Mouse (Mus musculus) forebrain, postnatal 0 days (tissue): ENCODE measurements around the gene Tmed10. TPM values are rescaled to one million over a fixed set of nuclear protein-coding genes. Genes with fewer than 3 reads are reported as not detected.

Experiments used
- ATAC-seq: fragments of 200-750 bp; cut with Nextera tagmentation; 2 replicates; pipeline ENCODE4 v1.8.0; 2017; ENCODE audit warnings: mild to moderate bottlenecking, moderate library complexity
- DNase-seq: peaks from one replicate; pipeline ENCODE4 v3.0.0-alpha.2; 2015
- H3K27ac ChIP-seq: fragments of 300-500 bp; sonication (generic); 2 replicates; pipeline ENCODE4 v1.5.1; 2014; ENCODE audit warnings: low read depth, mild to moderate bottlenecking, antibody characterized with exemption, low read length, moderate library complexity, mixed read lengths
- H3K27me3 ChIP-seq: fragments of 300-500 bp; sonication (generic); 2 replicates; pipeline ENCODE4 v1.6.1; 2014; ENCODE audit warnings: mild to moderate bottlenecking, low read length, mixed read lengths; ENCODE audit not compliant: insufficient read depth
- H3K36me3 ChIP-seq: fragments of 300-500 bp; sonication (generic); 2 replicates; pipeline ENCODE4 v1.6.1; 2014; ENCODE audit warnings: mild to moderate bottlenecking, moderate library complexity; ENCODE audit not compliant: insufficient read depth
- H3K4me1 ChIP-seq: fragments of 300-500 bp; sonication (generic); 2 replicates; pipeline ENCODE4 v1.6.1; 2014; ENCODE audit warnings: antibody characterized with exemption; ENCODE audit not compliant: insufficient read depth
- H3K4me2 ChIP-seq: fragments of 300-500 bp; sonication (generic); 2 replicates; pipeline ENCODE4 v1.6.1; 2014; ENCODE audit warnings: low read depth, mild to moderate bottlenecking, moderate library complexity
- H3K4me3 ChIP-seq: fragments of 300-500 bp; sonication (generic); 2 replicates; pipeline ENCODE4 v1.5.1; 2014; ENCODE audit warnings: low read depth, low read length, mixed read lengths
- H3K9ac ChIP-seq: fragments of 300-500 bp; sonication (generic); 2 replicates; pipeline ENCODE4 v1.6.1; 2014; ENCODE audit warnings: mild to moderate bottlenecking
- H3K9me3 ChIP-seq: fragments of 300-500 bp; sonication (generic); 2 replicates; pipeline ENCODE4 v1.6.1; 2016; ENCODE audit warnings: low read length
- CTCF ChIP-seq: sonication (generic); IDR thresholded peaks from 2 replicates; pipeline ENCODE4 v1.5.1; 2016; ENCODE audit warnings: antibody characterized with exemption, control low read depth, low read depth
- WGBS: fragments of 180-500 bp; shearing (Covaris S2); extraction: QIAGEN DNeasy Blood & Tissue Kit; methylation state at CpG from one replicate; pipeline ENCODE4 v1.1.7; 2014; 5-methylcytosine and 5-hydroxymethylcytosine counted together
- polyA plus RNA-seq: library from polyadenylated mRNA; unstranded; fragments of >200 nt; fragmentation: Nextera tagmentation; extraction: Ambion mirVana; gene quantifications from 2 replicates; pipeline ENCODE4 v1.2.1, GENCODE M21; 2015
- total RNA-seq: library from RNA; depleted of rRNA; stranded (reverse); fragments of >200 nt; gene quantifications from 2 replicates; pipeline ENCODE4 v1.2.3, GENCODE M21; 2014

Tmed10 gene
- total and polyA plus RNA-seq, 2 experiments from 2014 or later = 59.2 to 167 TPM

- H3K9me3 ChIP-seq = no peaks in the 10 kb centered on the region
- no peak overlapping the region for H3K4me2 ChIP-seq
- no peaks in the 10 kb centered on the region for H3K4me1 ChIP-seq
- no peak for TF ChIP-seq CTCF
- DNase-seq = no peak
- peaks cover 4% of the 10 kb centered on the region for H3K36me3 ChIP-seq
- ATAC-seq = no peak
- H3K27me3 ChIP-seq = no peaks in the 10 kb centered on the region
- no peak overlapping the region for H3K4me3 ChIP-seq
- H3K9ac ChIP-seq = no peak overlapping the region
- WGBS = 85% methylated on average over 3 of the region's 3 CpGs
- H3K27ac ChIP-seq = no peak overlapping the region
Measured at GRCm38 (mm10) chr12:85354061-85354460, 20.6 kb downstream of the Tmed10 start.

GRCm38 (mm10) chr12:85350407-85351232, 24.0 kb downstream of the Tmed10 start:
- WGBS = 31% methylated on average over 10 of the region's 10 CpGs
- H3K4me1 ChIP-seq = no peaks in the 10 kb centered on the region
- no peak overlapping the region for H3K4me3 ChIP-seq
- DNase-seq (peak; percentile 66), ATAC-seq (peak; percentile 90)
- H3K36me3 ChIP-seq = peaks cover 13% of the 10 kb centered on the region
- no peak for TF ChIP-seq CTCF
- no peak overlapping the region for H3K4me2 ChIP-seq
- H3K27me3 ChIP-seq = no peaks in the 10 kb centered on the region
- peak overlapping the region; percentile 22 for H3K27ac ChIP-seq
- no peaks in the 10 kb centered on the region for H3K9me3 ChIP-seq
- H3K9ac ChIP-seq = no peak overlapping the region

- no peak overlapping the region for H3K4me2 ChIP-seq
- no peaks in the 10 kb centered on the region for H3K4me1 ChIP-seq
- no peaks in the 10 kb centered on the region for H3K27me3 ChIP-seq
- H3K36me3 ChIP-seq = peaks cover 18% of the 10 kb centered on the region
- no peaks in the 10 kb centered on the region for H3K9me3 ChIP-seq
- DNase-seq (no peak), ATAC-seq (no peak)
- no peak overlapping the region for H3K4me3 ChIP-seq
- no peak for TF ChIP-seq CTCF
- WGBS = 86% methylated on average over 6 of the region's 6 CpGs
- no peak overlapping the region for H3K9ac ChIP-seq
- H3K27ac ChIP-seq = no peak overlapping the region
Measured at GRCm38 (mm10) chr12:85348338-85348737, 26.3 kb downstream of the Tmed10 start.

GRCm38 (mm10) chr12:85347196-85347595, 27.5 kb downstream of the Tmed10 start:
- H3K9ac ChIP-seq = no peak overlapping the region
- no peak for TF ChIP-seq CTCF
- H3K4me1 ChIP-seq = no peaks in the 10 kb centered on the region
- H3K4me2 ChIP-seq = no peak overlapping the region
- DNase-seq (no peak), ATAC-seq (no peak)
- H3K27ac ChIP-seq = no peak overlapping the region
- no peak overlapping the region for H3K4me3 ChIP-seq
- WGBS = 74% methylated on average over 3 of the region's 3 CpGs
- H3K36me3 ChIP-seq = peaks cover 16% of the 10 kb centered on the region
- H3K9me3 ChIP-seq = no peaks in the 10 kb centered on the region
- H3K27me3 ChIP-seq = no peaks in the 10 kb centered on the region

GRCm38 (mm10) chr12:85346374-85346773, 28.3 kb downstream of the Tmed10 start:
- H3K36me3 ChIP-seq = peaks cover 20% of the 10 kb centered on the region
- H3K27ac ChIP-seq = no peak overlapping the region
- no peaks in the 10 kb centered on the region for H3K27me3 ChIP-seq
- no peak overlapping the region for H3K9ac ChIP-seq
- peak; percentile 72 for TF ChIP-seq CTCF
- H3K9me3 ChIP-seq = no peaks in the 10 kb centered on the region
- no peak overlapping the region for H3K4me3 ChIP-seq
- ATAC-seq (peak; percentile 62), DNase-seq (peak; percentile 85)
- no peak overlapping the region for H3K4me2 ChIP-seq
- H3K4me1 ChIP-seq = no peaks in the 10 kb centered on the region
- WGBS = 57% methylated on average over 3 of the region's 3 CpGs

- Histone ChIP-seq H3K4me2 (no peak overlapping the region), H3K4me3 (no peak overlapping the region), H3K9me3 (no peaks in the 10 kb centered on the region), H3K27ac (no peak overlapping the region), H3K27me3 (no peaks in the 10 kb centered on the region), H3K9ac (no peak overlapping the region), H3K36me3 (peaks cover 20% of the 10 kb centered on the region), H3K4me1 (no peaks in the 10 kb centered on the region)
- TF ChIP-seq CTCF = no peak
- DNase-seq (no peak), ATAC-seq (no peak)
- WGBS = 93% methylated on average over 6 of the region's 6 CpGs
Measured at GRCm38 (mm10) chr12:85345559-85345958, 29.1 kb downstream of the Tmed10 start.

GRCm38 (mm10) chr12:85344252-85344651, 30.4 kb downstream of the Tmed10 start:
- no peak overlapping the region for H3K9ac ChIP-seq
- peaks cover 20% of the 10 kb centered on the region for H3K36me3 ChIP-seq
- ATAC-seq (no peak), DNase-seq (no peak)
- H3K4me1 ChIP-seq = no peaks in the 10 kb centered on the region
- no peak overlapping the region for H3K4me3 ChIP-seq
- no peak for TF ChIP-seq CTCF
- H3K9me3 ChIP-seq = no peaks in the 10 kb centered on the region
- H3K4me2 ChIP-seq = no peak overlapping the region
- WGBS = 66% methylated on average over 7 of the region's 7 CpGs
- no peaks in the 10 kb centered on the region for H3K27me3 ChIP-seq
- no peak overlapping the region for H3K27ac ChIP-seq
